Mouse (Mus musculus) forebrain, embryonic 14.5 days (tissue): ENCODE results near the gene Casp9. TPM values are rescaled to one million over a fixed set of nuclear protein-coding genes. Genes with fewer than 3 reads are reported as not detected.

Experiments
- ATAC-seq: fragments of 200-750 bp; cut with Nextera tagmentation; 2 replicates; pipeline ENCODE4 v1.8.0; 2017; ENCODE audit warnings: mild to moderate bottlenecking, moderate library complexity
- DNase-seq: peaks from one replicate; pipeline ENCODE4 v3.0.0-alpha.2; 2015; ENCODE audit warnings: low spot score
- H3K27ac ChIP-seq: fragments of 300-500 bp; sonication (generic); 2 replicates; pipeline ENCODE4 v1.5.1; 2014; ENCODE audit warnings: low read depth, mild to moderate bottlenecking, control low read depth, low read length, moderate library complexity
- H3K27me3 ChIP-seq: fragments of 300-500 bp; sonication (generic); replicated peaks from 2 replicates; pipeline ENCODE4 v1.6.1; 2014; ENCODE audit warnings: low read length, control low read depth, mixed read lengths; ENCODE audit not compliant: control insufficient read depth, insufficient read depth
- H3K36me3 ChIP-seq: fragments of 300-500 bp; sonication (generic); 2 replicates; pipeline ENCODE4 v1.6.1; 2014; ENCODE audit warnings: low read length, control low read depth; ENCODE audit not compliant: control insufficient read depth, insufficient read depth
- H3K4me1 ChIP-seq: fragments of 300-500 bp; sonication (generic); 2 replicates; pipeline ENCODE4 v1.6.1; 2014; ENCODE audit warnings: antibody characterized with exemption, low read length, control low read depth; ENCODE audit not compliant: control insufficient read depth, insufficient read depth
- H3K4me2 ChIP-seq: fragments of 300-500 bp; sonication (generic); 2 replicates; pipeline ENCODE4 v1.6.1; 2014; ENCODE audit warnings: mild to moderate bottlenecking, control low read depth, low read length
- H3K4me3 ChIP-seq: fragments of 300-500 bp; sonication (generic); 2 replicates; pipeline ENCODE4 v1.5.1; 2014; ENCODE audit warnings: low read depth, low read length, control low read depth
- H3K9ac ChIP-seq: fragments of 300-500 bp; sonication (generic); 2 replicates; pipeline ENCODE4 v1.6.1; 2014; ENCODE audit warnings: mild to moderate bottlenecking, low read length, control low read depth, moderate library complexity
- H3K9me3 ChIP-seq: fragments of 300-500 bp; sonication (generic); replicated peaks from 2 replicates; pipeline ENCODE4 v1.6.1; 2016; ENCODE audit warnings: low read length, control low read depth, mixed read lengths; ENCODE audit not compliant: control insufficient read depth
- whole genome bisulfite sequencing: fragments of 180-500 bp; shearing (Covaris S2); extraction: QIAGEN DNeasy Blood & Tissue Kit; methylation state at CpG from one replicate; pipeline ENCODE4 v1.1.7; 2014; 5-methylcytosine and 5-hydroxymethylcytosine counted together
- polyA plus RNA-seq: library from polyadenylated mRNA; unstranded; fragments of >200 nt; fragmentation: Nextera tagmentation; extraction: Ambion mirVana; gene quantifications from 2 replicates; pipeline ENCODE4 v1.2.1, GENCODE M21; 2014

Gene Casp9
- polyA plus RNA-seq: 8.3 and 10.2 TPM in 2 replicates

DNA sequence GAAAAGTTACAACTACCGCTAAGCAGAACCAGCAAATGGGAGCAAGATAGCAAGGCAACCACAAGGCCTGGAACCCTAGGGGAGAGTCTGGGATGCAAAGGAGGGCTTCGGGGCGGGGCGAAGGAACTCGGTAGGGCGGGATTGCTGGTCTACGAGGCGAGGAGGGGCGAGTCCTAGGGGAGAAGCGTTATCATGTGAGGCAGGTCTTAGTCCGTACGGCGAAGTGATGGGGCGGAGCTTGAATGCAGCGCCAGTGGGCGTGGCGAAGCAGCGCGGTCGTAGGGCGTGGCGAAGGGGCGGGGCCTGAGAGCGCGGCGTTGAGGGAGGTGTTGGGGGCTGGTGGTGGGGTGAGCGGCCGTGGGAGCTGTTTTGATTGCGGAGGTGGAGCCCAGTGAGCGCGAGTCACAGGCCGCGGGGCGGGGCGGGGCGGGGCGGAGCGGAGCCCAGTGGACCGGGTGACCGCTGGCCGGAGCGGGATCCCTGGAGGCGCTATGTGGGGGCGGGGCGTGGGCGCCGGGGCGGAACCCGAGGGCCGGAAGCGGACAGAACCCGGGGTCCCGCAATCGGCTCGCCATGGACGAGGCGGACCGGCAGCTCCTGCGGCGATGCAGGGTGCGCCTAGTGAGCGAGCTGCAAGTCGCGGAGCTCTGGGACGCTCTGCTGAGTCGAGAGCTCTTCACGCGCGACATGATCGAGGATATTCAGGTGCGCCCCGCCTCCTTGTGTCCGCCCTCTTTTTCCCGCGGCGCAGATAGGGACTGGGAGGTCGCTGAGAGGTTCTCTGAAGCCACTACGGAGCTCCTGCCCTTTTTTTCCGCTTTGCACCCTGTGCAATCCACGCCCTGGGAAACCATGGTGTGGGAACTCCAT, at the start of gene Casp9:
TSS of gene Casp9 (plus strand) at position 331 of the 870 bp plus-strand sequence.
- H3K27ac ChIP-seq: peak within 1 kb of the TSS; percentile 89
- peak within 1 kb of the TSS; percentile 77 for H3K9ac ChIP-seq
- H3K4me1 ChIP-seq: peaks cover 13% of the 10 kb centered on the region
- ATAC-seq: peak; percentile 78
- WGBS: under 1% methylated on average over 55 of the region's 80 CpGs
- H3K4me2 ChIP-seq: peak within 1 kb of the TSS; percentile 64
- DNase-seq: peak; percentile 96
- peak within 1 kb of the TSS; percentile 73 for H3K4me3 ChIP-seq
- no peaks in the 10 kb centered on the region for H3K9me3 ChIP-seq
- no peaks in the 10 kb centered on the region for H3K27me3 ChIP-seq
- H3K36me3 ChIP-seq: peaks cover 10% of the 10 kb centered on the region

DNA sequence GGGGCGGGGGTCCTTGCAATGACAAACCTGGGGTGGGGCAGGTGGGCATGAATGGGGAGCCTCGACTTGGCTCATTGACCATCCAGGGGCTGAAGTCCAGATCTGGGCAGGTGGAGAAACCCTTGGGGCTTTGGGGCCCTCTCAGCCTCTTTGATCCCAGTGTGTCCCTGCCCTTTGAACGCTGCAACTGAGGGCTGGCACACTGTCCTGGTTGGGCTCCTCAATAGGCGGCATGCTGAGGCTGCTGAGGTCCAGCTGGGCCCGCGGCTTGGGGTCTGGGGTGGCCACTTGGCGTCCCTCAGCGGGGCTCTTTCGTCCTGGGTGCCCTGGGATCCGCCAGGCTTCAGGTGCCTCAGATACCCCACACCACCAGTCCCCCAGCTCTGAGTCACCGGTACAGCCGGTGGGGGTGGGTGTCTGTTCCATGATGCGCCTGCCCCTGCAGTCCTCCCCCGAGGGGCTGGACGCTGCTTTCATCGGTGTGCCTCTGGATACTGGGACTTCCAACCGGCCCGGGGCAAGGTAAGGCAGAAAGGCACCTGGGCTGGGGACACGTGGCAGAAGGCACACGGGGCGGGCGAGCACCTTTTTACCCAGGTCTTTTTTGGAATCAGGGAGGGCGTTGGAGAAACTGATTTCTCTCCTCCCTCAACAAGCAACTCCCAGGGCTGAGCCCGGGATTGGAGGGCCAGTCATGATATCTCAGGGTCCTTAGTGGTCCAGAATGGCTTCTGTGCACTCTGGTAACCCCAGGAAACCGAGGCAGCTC, 46.6 kb upstream of the Casp9 start, which contains the start of gene Agmat:
TSS of gene Agmat (plus strand) at position 95 of the 769 bp plus-strand sequence.
- H3K27me3 ChIP-seq: no peaks in the 10 kb centered on the region
- no peaks in the 10 kb centered on the region for H3K36me3 ChIP-seq
- no peak within 1 kb of the TSS for H3K27ac ChIP-seq
- H3K9me3 ChIP-seq: no peaks in the 10 kb centered on the region
- H3K9ac ChIP-seq: no peak within 1 kb of the TSS
- DNase-seq (no peak), ATAC-seq (no peak)
- 25% methylated on average over 25 of the region's 25 CpGs for WGBS
- H3K4me2 ChIP-seq: no peak within 1 kb of the TSS
- H3K4me1 ChIP-seq: no peaks in the 10 kb centered on the region
- H3K4me3 ChIP-seq: no peak within 1 kb of the TSS

DNA sequence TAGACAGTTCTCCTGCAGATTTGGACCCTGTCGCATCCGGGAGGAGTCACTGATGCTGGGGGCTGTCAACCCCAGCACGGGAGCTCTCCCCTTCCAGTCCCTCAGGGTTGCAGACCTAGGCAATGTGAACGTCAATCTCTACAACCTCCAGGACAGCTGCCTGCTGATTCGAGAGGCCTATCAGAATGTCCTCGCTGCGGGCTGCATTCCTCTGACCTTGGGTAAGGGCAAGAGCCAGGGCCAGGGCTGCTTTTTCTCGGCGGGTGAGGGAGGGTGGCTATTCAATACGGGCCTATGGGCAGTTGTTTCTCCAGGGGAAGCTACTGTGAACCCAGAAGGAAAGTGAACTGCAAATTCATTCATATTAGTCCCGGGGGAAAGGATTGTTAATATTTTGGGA, 43.9 kb upstream of the Casp9 start:
- H3K4me1 ChIP-seq: no peaks in the 10 kb centered on the region
- H3K27me3 ChIP-seq: no peaks in the 10 kb centered on the region
- no peak overlapping the region for H3K27ac ChIP-seq
- no peak overlapping the region for H3K9ac ChIP-seq
- WGBS: 50% methylated on average over 11 of the region's 11 CpGs
- no peaks in the 10 kb centered on the region for H3K9me3 ChIP-seq
- ATAC-seq: no peak
- DNase-seq: no peak
- no peaks in the 10 kb centered on the region for H3K36me3 ChIP-seq
- no peak overlapping the region for H3K4me2 ChIP-seq
- no peak overlapping the region for H3K4me3 ChIP-seq

- H3K27me3 ChIP-seq: no peaks in the 10 kb centered on the region
- ATAC-seq (no peak), DNase-seq (no peak)
- H3K36me3 ChIP-seq: no peaks in the 10 kb centered on the region
- no peak overlapping the region for H3K4me2 ChIP-seq
- no peak overlapping the region for H3K9ac ChIP-seq
- WGBS: 69% methylated on average over 3 of the region's 3 CpGs
- no peaks in the 10 kb centered on the region for H3K4me1 ChIP-seq
- no peak overlapping the region for H3K4me3 ChIP-seq
- H3K27ac ChIP-seq: no peak overlapping the region
- no peaks in the 10 kb centered on the region for H3K9me3 ChIP-seq
Observed at GRCm38 (mm10) chr4:141750826-141751225, 42.6 kb upstream of the Casp9 start.

DNA sequence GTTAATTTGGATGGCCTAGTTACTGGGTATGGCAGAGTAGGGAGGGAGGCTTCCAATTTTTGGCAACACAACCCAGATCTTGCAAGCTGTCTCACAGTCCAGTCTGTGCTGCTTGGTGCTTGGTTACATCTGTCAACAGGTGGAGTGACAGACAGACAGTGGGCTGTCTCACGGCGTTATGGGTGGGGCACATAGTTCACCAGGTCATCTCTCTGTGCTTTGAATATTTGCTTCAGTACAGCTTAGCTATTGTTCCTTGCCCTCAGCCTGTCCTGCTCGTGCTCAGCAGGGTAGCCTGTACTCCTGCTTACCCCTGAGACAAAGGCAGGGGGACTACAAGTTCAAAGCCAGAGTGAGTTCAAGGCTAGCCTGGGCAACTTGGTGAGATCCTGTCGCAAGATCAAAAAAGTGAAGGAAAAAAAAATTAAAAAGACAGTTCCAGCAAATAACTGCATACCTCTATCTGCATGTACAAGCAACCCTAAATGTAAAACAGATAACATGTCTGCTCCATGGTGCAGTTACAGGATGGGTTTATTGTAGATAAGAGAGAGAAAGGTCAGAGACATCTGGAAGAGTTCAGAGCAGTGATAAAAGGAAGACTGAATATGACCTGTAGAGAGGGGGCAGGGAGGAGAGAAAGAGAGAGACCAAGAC, 41.9 kb upstream of the Casp9 start:
- ATAC-seq (no peak), DNase-seq (no peak)
- H3K9me3 ChIP-seq: no peaks in the 10 kb centered on the region
- no peaks in the 10 kb centered on the region for H3K36me3 ChIP-seq
- H3K9ac ChIP-seq: no peak overlapping the region
- H3K4me3 ChIP-seq: no peak overlapping the region
- no peak overlapping the region for H3K4me2 ChIP-seq
- no peaks in the 10 kb centered on the region for H3K4me1 ChIP-seq
- H3K27ac ChIP-seq: no peak overlapping the region
- WGBS: 58% methylated on average over 4 of the region's 4 CpGs
- no peaks in the 10 kb centered on the region for H3K27me3 ChIP-seq

DNA sequence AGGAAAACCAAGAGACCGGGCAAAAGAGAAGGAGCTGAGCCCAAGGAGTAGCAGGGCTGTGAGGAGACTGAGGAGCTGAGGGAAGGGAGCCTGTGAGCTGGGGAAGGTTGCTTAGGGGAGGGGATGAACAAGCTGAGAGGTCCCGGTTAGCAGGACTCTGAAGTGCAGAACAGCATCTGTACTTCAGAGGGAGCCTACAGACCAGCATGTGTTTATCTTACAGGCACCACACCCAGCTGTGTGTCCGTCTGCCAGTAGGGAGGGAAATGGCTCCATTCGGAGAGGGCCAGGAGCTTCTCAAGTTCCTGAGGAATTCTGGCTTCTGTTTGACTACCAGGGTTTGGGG, 41.4 kb upstream of the Casp9 start:
- H3K27ac ChIP-seq: no peak overlapping the region
- 21% methylated on average over 4 of the region's 4 CpGs for WGBS
- H3K4me1 ChIP-seq: no peaks in the 10 kb centered on the region
- no peaks in the 10 kb centered on the region for H3K27me3 ChIP-seq
- DNase-seq: no peak
- no peaks in the 10 kb centered on the region for H3K9me3 ChIP-seq
- H3K36me3 ChIP-seq: no peaks in the 10 kb centered on the region
- no peak for ATAC-seq
- H3K9ac ChIP-seq: no peak overlapping the region
- H3K4me2 ChIP-seq: no peak overlapping the region
- H3K4me3 ChIP-seq: no peak overlapping the region

DNA sequence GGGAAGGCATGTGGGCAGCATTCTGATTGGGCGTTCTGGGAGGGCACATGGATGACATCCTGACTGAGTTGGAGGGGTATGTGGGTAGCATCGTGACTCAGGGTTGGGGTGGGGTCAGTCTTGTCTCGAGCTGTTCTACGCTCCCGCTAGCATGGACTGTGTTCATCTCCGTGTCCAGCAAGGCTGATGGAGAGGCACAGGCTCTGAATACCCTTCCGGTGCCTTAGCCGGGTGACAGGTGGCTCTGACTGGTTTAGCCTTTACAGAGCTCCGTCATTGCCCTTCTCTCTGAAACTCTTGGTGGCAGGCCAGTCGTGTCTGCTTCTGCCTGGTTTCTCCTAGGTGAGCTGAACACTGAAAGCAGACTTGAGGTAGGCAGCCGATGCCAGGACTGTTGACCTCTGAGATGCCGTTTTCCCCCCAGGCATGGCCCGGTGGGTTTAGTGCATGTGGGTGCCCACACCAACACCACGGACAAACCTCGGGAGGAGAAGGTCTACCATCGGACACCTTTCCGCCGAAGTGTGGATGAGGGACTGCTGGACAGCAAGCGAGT, 38.0 kb upstream of the Casp9 start:
- ATAC-seq: no peak
- 89% methylated on average over 19 of the region's 19 CpGs for WGBS
- H3K4me3 ChIP-seq: no peak overlapping the region

DNA sequence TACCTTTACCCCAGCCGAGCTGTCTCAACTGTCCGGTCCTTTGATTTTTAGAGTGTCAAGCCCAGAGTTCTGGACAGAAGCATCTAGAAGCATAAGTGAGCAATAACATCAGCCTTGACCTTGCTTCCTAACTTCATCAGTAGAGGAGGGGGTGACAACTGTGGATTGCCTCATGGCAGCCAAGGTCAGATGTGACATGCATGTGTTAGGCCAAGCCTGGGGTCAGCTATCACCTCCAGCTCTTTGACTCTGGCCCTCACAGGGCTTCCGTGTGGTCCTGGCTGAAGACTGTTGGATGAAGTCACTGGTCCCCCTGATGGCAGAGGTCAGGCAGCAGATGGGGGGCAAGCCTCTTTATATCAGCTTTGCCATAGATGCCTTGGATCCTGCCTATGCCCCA, 36.3 kb upstream of the Casp9 start:
- Histone ChIP-seq H3K36me3 (peaks cover 16% of the 10 kb centered on the region), H3K4me2 (no peak overlapping the region), H3K27ac (no peak overlapping the region), H3K27me3 (no peaks in the 10 kb centered on the region), H3K9ac (no peak overlapping the region), H3K9me3 (no peaks in the 10 kb centered on the region), H3K4me3 (no peak overlapping the region), H3K4me1 (no peaks in the 10 kb centered on the region)
- WGBS: 95% methylated on average over 3 of the region's 3 CpGs
- no peak for DNase-seq
- ATAC-seq: no peak

More for the DNA sequence above, 38.0 kb upstream of the Casp9 start:
- DNase-seq: no peak
- H3K9me3 ChIP-seq: no peaks in the 10 kb centered on the region
- no peak overlapping the region for H3K9ac ChIP-seq
- no peaks in the 10 kb centered on the region for H3K27me3 ChIP-seq
- H3K27ac ChIP-seq: no peak overlapping the region
- no peaks in the 10 kb centered on the region for H3K4me1 ChIP-seq
- no peak overlapping the region for H3K4me2 ChIP-seq
- 0 out of 2 replicates have a peak, but pooled peaks cover 3% of the 10 kb centered on the region for H3K36me3 ChIP-seq
